Mouse (Mus musculus) heart, embryonic 13.5 days (tissue): ENCODE results near the gene Cacna1c. TPM values are rescaled to one million over a fixed set of nuclear protein-coding genes. Genes with fewer than 3 reads are reported as not detected.
"Not testable (repeated sequence)": the region's sequence is repeated elsewhere in the genome, so short reads cannot be mapped to it uniquely, and the experiment has no call there.

Source experiments
- ATAC-seq: fragments of 200-750 bp; cut with Nextera tagmentation; 2 replicates; pipeline ENCODE4 v1.8.0; 2017; ENCODE audit warnings: moderate TSS enrichment; ENCODE audit not compliant: insufficient number of reproducible peaks, low FRiP score, low TSS enrichment; ENCODE audit errors: extremely low read depth
- H3K27ac ChIP-seq: fragments of 300-500 bp; sonication (generic); replicated peaks from 2 replicates; pipeline ENCODE4 v1.5.1; 2015; ENCODE audit warnings: moderate library complexity, mild to moderate bottlenecking, inconsistent platforms
- H3K27me3 ChIP-seq: fragments of 300-500 bp; sonication (generic); replicated peaks from 2 replicates; pipeline ENCODE4 v1.6.1; 2015; ENCODE audit warnings: mild to moderate bottlenecking, inconsistent platforms
- H3K36me3 ChIP-seq: fragments of 300-500 bp; sonication (generic); 2 replicates; pipeline ENCODE4 v1.6.1; 2015; ENCODE audit warnings: mild to moderate bottlenecking, inconsistent platforms
- H3K4me1 ChIP-seq: fragments of 300-500 bp; sonication (generic); 2 replicates; pipeline ENCODE4 v1.6.1; 2015; ENCODE audit warnings: inconsistent platforms
- H3K4me2 ChIP-seq: fragments of 300-500 bp; sonication (generic); 2 replicates; pipeline ENCODE4 v1.6.1; 2015; ENCODE audit warnings: inconsistent platforms, mild to moderate bottlenecking, moderate library complexity
- H3K4me3 ChIP-seq: fragments of 300-500 bp; sonication (generic); 2 replicates; pipeline ENCODE4 v1.5.1; 2015; ENCODE audit warnings: moderate library complexity, mild to moderate bottlenecking, inconsistent platforms
- H3K9ac ChIP-seq: fragments of 300-500 bp; sonication (generic); 2 replicates; pipeline ENCODE4 v1.6.1; 2015; ENCODE audit warnings: inconsistent platforms, mild to moderate bottlenecking, moderate library complexity
- H3K9me3 ChIP-seq: fragments of 300-500 bp; sonication (generic); 2 replicates; pipeline ENCODE4 v1.6.1; 2016; ENCODE audit warnings: inconsistent platforms
- WGBS: fragments of 180-500 bp; shearing (Covaris S2); methylation state at CpG from one replicate; pipeline ENCODE4 v1.1.7; 2015; ENCODE audit warnings: mixed read lengths; 5-methylcytosine and 5-hydroxymethylcytosine counted together
- polyA plus RNA-seq: library from polyadenylated mRNA; unstranded; fragments of >200 nt; fragmentation: Nextera tagmentation; extraction: Ambion mirVana; gene quantifications from 2 replicates; pipeline ENCODE4 v1.2.1, GENCODE M21; 2015

Cacna1c gene
- polyA plus RNA-seq, 1 experiment from 2014 or later: 41.8 TPM

- 87% methylated on average over 6 of the region's 6 CpGs for WGBS
- ATAC-seq: no peak
These were observed 29.5 kb upstream of the Cacna1c start for GRCm38 (mm10) chr6:119225731-119226130.

GRCm38 (mm10) chr6:119225226-119225625 lies 29.0 kb upstream of the Cacna1c start:
- Histone ChIP-seq H3K4me2 (no peak overlapping the region), H3K9me3 (no peaks in the 10 kb centered on the region), H3K36me3 (peaks cover 5% of the 10 kb centered on the region; the same call in 1 of the 2 replicates), H3K27me3 (0 out of 2 replicates have a peak, but pooled peaks cover 5% of the 10 kb centered on the region), H3K9ac (no peak overlapping the region), H3K27ac (no peak overlapping the region), H3K4me3 (no peak overlapping the region), H3K4me1 (peaks cover 3% of the 10 kb centered on the region; the same call in 1 of the 2 replicates)
- 76% methylated on average over 12 of the region's 12 CpGs for WGBS
- ATAC-seq: no peak

More at GRCm38 (mm10) chr6:119225731-119226130, 29.5 kb upstream of the Cacna1c start:
- Histone ChIP-seq H3K4me1 (no peaks in the 10 kb centered on the region), H3K27me3 (0 out of 2 replicates have a peak, but pooled peaks cover 5% of the 10 kb centered on the region), H3K4me2 (no peak overlapping the region), H3K9me3 (no peaks in the 10 kb centered on the region), H3K9ac (no peak overlapping the region), H3K4me3 (no peak overlapping the region), H3K36me3 (peaks cover 5% of the 10 kb centered on the region; the same call in 1 of the 2 replicates), H3K27ac (no peak overlapping the region)

- H3K9ac ChIP-seq: no peak overlapping the region
- no peaks in the 10 kb centered on the region for H3K9me3 ChIP-seq
- H3K4me2 ChIP-seq: no peak overlapping the region
- H3K27me3 ChIP-seq: 0 out of 2 replicates have a peak, but pooled peaks cover 5% of the 10 kb centered on the region
- H3K36me3 ChIP-seq: peaks cover 5% of the 10 kb centered on the region; the same call in 1 of the 2 replicates
- no peak for ATAC-seq
- peaks cover 9% of the 10 kb centered on the region for H3K4me1 ChIP-seq
- no peak overlapping the region for H3K4me3 ChIP-seq
- no peak overlapping the region for H3K27ac ChIP-seq
- 76% methylated on average over 13 of the region's 13 CpGs for WGBS
These were observed 28.4 kb upstream of the Cacna1c start for GRCm38 (mm10) chr6:119224451-119225195.

- ATAC-seq: no peak
- H3K9ac ChIP-seq: no peak overlapping the region
- 37% methylated on average over 10 of the region's 10 CpGs for WGBS
- H3K27ac ChIP-seq: no peak overlapping the region
- H3K9me3 ChIP-seq: no peaks in the 10 kb centered on the region
- peak overlapping the region; percentile 20; the same call in 1 of the 2 replicates for H3K4me2 ChIP-seq
- H3K4me3 ChIP-seq: no peak overlapping the region
- H3K36me3 ChIP-seq: peaks cover 10% of the 10 kb centered on the region; the same call in 1 of the 2 replicates
- H3K4me1 ChIP-seq: peaks cover 49% of the 10 kb centered on the region
- no peaks in the 10 kb centered on the region for H3K27me3 ChIP-seq
These were observed 24.1 kb upstream of the Cacna1c start for GRCm38 (mm10) chr6:119220297-119220696.

GRCm38 (mm10) chr6:119219237-119219870 lies 23.1 kb upstream of the Cacna1c start:
- ATAC-seq: no peak
- no peaks in the 10 kb centered on the region for H3K9me3 ChIP-seq
- WGBS: 61% methylated on average over 15 of the region's 15 CpGs
- no peaks in the 10 kb centered on the region for H3K27me3 ChIP-seq
- H3K4me3 ChIP-seq: no peak overlapping the region
- H3K36me3 ChIP-seq: peaks cover 15% of the 10 kb centered on the region; the same call in 1 of the 2 replicates
- H3K9ac ChIP-seq: 0 out of 2 replicates have a peak overlapping the region, but pooled peaks have one; percentile 19
- H3K4me1 ChIP-seq: peaks cover 58% of the 10 kb centered on the region
- no peak overlapping the region for H3K4me2 ChIP-seq
- H3K27ac ChIP-seq: 0 out of 2 replicates have a peak overlapping the region, but pooled peaks have one; percentile 22

- Histone ChIP-seq H3K9ac (peak overlapping the region; percentile 33; the same call in 1 of the 2 replicates), H3K27ac (no peak overlapping the region), H3K4me1 (peaks cover 66% of the 10 kb centered on the region), H3K4me3 (no peak overlapping the region), H3K9me3 (no peaks in the 10 kb centered on the region), H3K27me3 (no peaks in the 10 kb centered on the region), H3K36me3 (peaks cover 15% of the 10 kb centered on the region; the same call in 1 of the 2 replicates), H3K4me2 (no peak overlapping the region)
- 73% methylated on average over 5 of the region's 5 CpGs for WGBS
- ATAC-seq: no peak
These were observed 22.4 kb upstream of the Cacna1c start for GRCm38 (mm10) chr6:119218591-119218990.

GRCm38 (mm10) chr6:119217661-119218060 lies 21.4 kb upstream of the Cacna1c start:
- 42% methylated on average over 4 of the region's 4 CpGs for WGBS
- H3K9ac ChIP-seq: 0 out of 2 replicates have a peak overlapping the region, but pooled peaks have one; percentile 17
- H3K9me3 ChIP-seq: no peaks in the 10 kb centered on the region
- no peak overlapping the region for H3K4me2 ChIP-seq
- no peak for ATAC-seq
- H3K4me1 ChIP-seq: peaks cover 73% of the 10 kb centered on the region
- peaks cover 15% of the 10 kb centered on the region; the same call in 1 of the 2 replicates for H3K36me3 ChIP-seq
- no peak overlapping the region for H3K4me3 ChIP-seq
- no peaks in the 10 kb centered on the region for H3K27me3 ChIP-seq
- H3K27ac ChIP-seq: no peak overlapping the region; the same call in 1 of the 2 replicates

- no peak for ATAC-seq
- Histone ChIP-seq H3K4me3 (peak overlapping the region; percentile 17), H3K9me3 (no peaks in the 10 kb centered on the region), H3K9ac (peak overlapping the region; percentile 64), H3K36me3 (peaks cover 10% of the 10 kb centered on the region; the same call in 1 of the 2 replicates), H3K27ac (peak overlapping the region; percentile 89), H3K4me1 (peaks cover 70% of the 10 kb centered on the region), H3K27me3 (no peaks in the 10 kb centered on the region), H3K4me2 (peak overlapping the region; percentile 59)
- 57% methylated on average over 10 of the region's 10 CpGs for WGBS
These were observed 18.9 kb upstream of the Cacna1c start for GRCm38 (mm10) chr6:119215040-119215613.

- Histone ChIP-seq H3K9me3 (no peaks in the 10 kb centered on the region), H3K36me3 (peaks cover 10% of the 10 kb centered on the region; the same call in 1 of the 2 replicates), H3K4me1 (peaks cover 60% of the 10 kb centered on the region), H3K27ac (peak overlapping the region; percentile 89), H3K4me3 (0 out of 2 replicates have a peak overlapping the region, but pooled peaks have one; percentile 17), H3K4me2 (peak overlapping the region; percentile 59), H3K9ac (peak overlapping the region; percentile 64), H3K27me3 (no peaks in the 10 kb centered on the region)
- 30% methylated on average over 6 of the region's 6 CpGs for WGBS
- no peak for ATAC-seq
These were observed 18.0 kb upstream of the Cacna1c start for GRCm38 (mm10) chr6:119214190-119214589.

- Histone ChIP-seq H3K4me2 (no peak overlapping the region), H3K9ac (no peak overlapping the region), H3K4me1 (peaks cover 54% of the 10 kb centered on the region), H3K27ac (peak overlapping the region; percentile 81), H3K27me3 (no peaks in the 10 kb centered on the region), H3K36me3 (peaks cover 10% of the 10 kb centered on the region; the same call in 1 of the 2 replicates), H3K9me3 (no peaks in the 10 kb centered on the region), H3K4me3 (no peak overlapping the region)
- ATAC-seq: no peak
- 40% methylated on average over 5 of the region's 5 CpGs for WGBS
These were observed 17.2 kb upstream of the Cacna1c start for GRCm38 (mm10) chr6:119213375-119213774.

GRCm38 (mm10) chr6:119206006-119206405 lies 9.8 kb upstream of the Cacna1c start:
- not testable (repeated sequence) for H3K9ac ChIP-seq, ATAC-seq, H3K27me3 ChIP-seq, H3K36me3 ChIP-seq, H3K27ac ChIP-seq, H3K9me3 ChIP-seq, H3K4me2 ChIP-seq, H3K4me3 ChIP-seq
- H3K4me1 ChIP-seq: peaks cover 38% of the 10 kb centered on the region
- 83% methylated on average over 7 of the region's 7 CpGs for WGBS
